Comparison of ENCODE assay signal across 21 mouse cellular contexts in the genomic region with DNA sequence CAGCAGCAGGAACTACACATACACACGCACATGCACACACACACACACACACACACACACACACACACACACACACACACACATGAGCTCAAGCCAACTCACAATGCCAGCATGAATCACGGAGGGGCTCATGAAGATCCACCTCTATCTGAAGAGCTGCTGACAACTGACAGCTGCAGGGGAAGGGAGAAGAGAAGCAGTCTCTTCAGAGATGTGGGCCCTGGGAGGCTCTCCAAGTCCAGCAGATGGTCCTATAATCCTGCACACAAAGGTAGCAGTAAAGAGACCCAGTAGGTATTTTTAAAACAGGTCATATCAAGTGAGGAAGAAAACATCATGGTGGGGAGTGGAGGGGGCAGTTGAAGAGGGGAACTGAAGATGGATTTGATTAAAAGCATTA. TPM values are rescaled to one million over a fixed set of nuclear protein-coding genes. Genes with fewer than 3 reads are reported as not detected.
DNase-seq lines count a peak whose midpoint lies in the region; TF ChIP-seq lines count a peak whose summit lies in the region.
"Had no signal": no experiment of that assay in that cellular context is flagged by ENCODE, and none has a peak within 500 bp of the region (broad histone marks: within the 10 kb centered on the region; RNA-seq: fewer than 3 reads in every experiment).

No protein-coding gene starts in this region.

- DNase-seq in cerebellum, adult 11-12 months, result peak; percentile 12
- no peak for DNase-seq in cerebellum, adult 8-10 months
- DNase-seq in cerebellum, postnatal 36 days, result peak; percentile 16 to 19
- DNase-seq in cerebellum, adult 11 months, result no peak
- peak; percentile 21 for DNase-seq in left cerebral cortex, postnatal 4 days
- no peak for DNase-seq in left cerebral cortex, adult 2 months (ENCODE audit: extremely low spot score in 1 of 2, low spot score in 2 of 2)
- DNase-seq in right cerebral cortex, postnatal 36 days (ENCODE audit: low spot score in 2 of 2), result no peak
- DNase-seq: adrenal gland, adult 8-10 months; adrenal gland, postnatal 36 days; B cell, adult 2 months; gastrocnemius, postnatal 14 days; heart, adult 2 months; heart, postnatal 14 days; kidney, adult 2 months had no signal

- intact Hi-C loops in left cerebral cortex, postnatal 4 days (cut with DNase I), result no loop called here
- intact Hi-C loops in left cerebral cortex, adult 2 months (cut with DNase I), result no loop called here

- H3K4me3 ChIP-seq in left cerebral cortex, adult 2 months, result no peak overlapping the region
- H3K4me3 ChIP-seq: embryonic facial prominence, embryonic 10.5 days; forebrain, embryonic 15.5 days; heart, adult 2 months; heart, embryonic 15.5 days; hindbrain, embryonic 13.5 days had no signal

- TF ChIP-seq CTCF in left cerebral cortex, adult 2 months (IDR thresholded peaks at IDR 0.05), result no peak

- H3K27ac ChIP-seq in left cerebral cortex, adult 2 months, result no peak overlapping the region
- H3K27ac ChIP-seq: embryonic facial prominence, embryonic 10.5 days; forebrain, embryonic 15.5 days; heart, adult 2 months; heart, embryonic 15.5 days; hindbrain, embryonic 13.5 days had no signal

RNA-seq across cellular contexts. Expression of a gene that starts 7.8 kb away (rescaled TPM):
- total RNA-seq in left cerebral cortex, postnatal 4 days (2021), result under 1 TPM; 0.26 to 0.58 TPM
- under 1 TPM in 1 of 2 experiments, not detected in 1; 0.68 TPM for total RNA-seq in left cerebral cortex, adult 2 months (2021)
- total RNA-seq: G1E; gastrocnemius, adult 18-20 months; gastrocnemius, postnatal 14 days; heart, adult 2 months; heart, postnatal 14 days; hematopoietic stem cell, adult 5-6 weeks had no signal

Comparison
In these comparisons a context has a peak if more than half of its experiments do, and no peak if none do; other contexts are left out.
1. DNase-seq: peak in cerebellum, adult 11-12 months (single experiment), cerebellum, postnatal 36 days (2 of 2) and left cerebral cortex, postnatal 4 days (single experiment); none in cerebellum, adult 8-10 months (single experiment), cerebellum, adult 11 months (single experiment), left cerebral cortex, adult 2 months (0 of 2) and right cerebral cortex, postnatal 36 days (0 of 2).